Mouse (Mus musculus): Measurements from ENCODE around the gene Glis1.
"Not testable (repeated sequence)": the region's sequence is repeated elsewhere in the genome, so short reads cannot be mapped to it uniquely, and the experiment has no call there.

Glis1 gene

DNA sequence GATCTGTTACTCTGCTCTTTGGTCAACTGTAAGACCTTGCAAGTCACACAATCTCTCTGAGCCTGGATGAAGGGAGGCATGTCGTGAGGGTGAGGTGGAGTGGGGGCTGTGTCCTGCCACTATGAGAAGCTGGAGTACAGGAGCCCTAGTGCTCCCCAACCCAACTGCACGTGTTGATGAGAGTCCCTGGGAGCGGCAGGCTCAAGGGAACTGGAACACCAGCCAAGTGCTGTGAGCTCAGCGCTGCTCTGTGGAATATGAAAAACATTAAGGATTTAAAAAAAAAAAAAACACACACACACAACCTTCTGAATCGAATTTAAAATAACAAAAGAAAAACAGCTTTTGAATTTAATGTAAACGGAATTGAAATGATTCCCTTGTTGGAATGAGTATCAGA is 141.4 kb downstream of the Glis1 start:
- no peak for DNase-seq (ENCODE audit: extremely low read depth, low read depth, low spot score)

DNA sequence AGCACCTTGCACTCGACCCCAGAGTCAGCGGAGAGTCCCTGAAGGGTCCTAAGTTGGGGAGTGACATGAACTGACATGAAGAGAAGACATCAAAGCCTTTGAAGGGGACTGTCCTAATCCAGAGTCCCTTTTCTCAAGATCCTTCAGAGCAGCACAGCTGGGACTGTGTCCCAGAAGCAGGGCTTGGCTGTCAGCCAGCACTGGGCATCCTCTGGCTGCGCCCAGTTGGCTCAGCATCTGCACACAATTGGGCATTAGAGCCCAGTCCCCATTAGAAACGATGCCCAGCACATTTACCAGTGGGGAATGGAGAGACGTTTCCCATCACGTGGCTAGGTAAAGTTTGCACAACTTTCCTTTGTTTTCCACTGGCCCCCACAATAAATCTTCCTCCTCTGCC is 142.4 kb downstream of the Glis1 start:
- DNase-seq (ENCODE audit: extremely low read depth, low read depth, low spot score) = no peak

DNA sequence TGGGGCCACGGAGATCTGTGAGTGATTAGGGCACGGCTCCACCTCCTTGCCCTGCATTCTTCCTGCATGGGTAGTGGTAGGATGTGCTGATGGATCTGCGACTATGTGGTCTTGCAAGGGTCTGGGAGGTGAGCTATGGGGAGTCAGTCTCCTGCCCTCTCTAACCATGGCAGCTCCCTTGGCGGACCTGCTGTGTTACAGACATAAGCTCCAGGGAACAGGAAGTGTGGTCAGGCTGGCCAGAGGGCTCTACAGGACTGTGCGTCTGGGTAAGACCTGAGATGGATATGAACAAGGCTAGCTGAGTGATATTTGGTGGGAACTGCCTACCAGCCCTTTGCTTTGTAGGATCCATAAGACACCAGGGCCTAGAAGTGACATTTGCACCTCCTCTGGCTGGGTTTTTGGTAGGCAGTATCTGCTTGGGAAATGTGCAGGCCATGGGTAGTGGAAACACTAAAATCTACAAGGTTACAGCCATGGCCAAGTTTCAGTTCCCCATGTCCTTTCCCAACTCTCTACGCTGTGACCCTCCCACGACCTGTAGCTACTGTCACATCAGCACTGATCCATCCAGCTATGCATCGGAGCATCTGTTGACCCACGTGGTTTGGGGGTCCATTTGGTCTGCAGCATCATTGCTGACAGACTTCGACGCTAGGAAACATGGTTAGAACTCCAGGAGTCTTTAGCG is 142.9 kb downstream of the Glis1 start:
- no peak for DNase-seq (ENCODE audit: extremely low read depth, low read depth, low spot score)

DNA sequence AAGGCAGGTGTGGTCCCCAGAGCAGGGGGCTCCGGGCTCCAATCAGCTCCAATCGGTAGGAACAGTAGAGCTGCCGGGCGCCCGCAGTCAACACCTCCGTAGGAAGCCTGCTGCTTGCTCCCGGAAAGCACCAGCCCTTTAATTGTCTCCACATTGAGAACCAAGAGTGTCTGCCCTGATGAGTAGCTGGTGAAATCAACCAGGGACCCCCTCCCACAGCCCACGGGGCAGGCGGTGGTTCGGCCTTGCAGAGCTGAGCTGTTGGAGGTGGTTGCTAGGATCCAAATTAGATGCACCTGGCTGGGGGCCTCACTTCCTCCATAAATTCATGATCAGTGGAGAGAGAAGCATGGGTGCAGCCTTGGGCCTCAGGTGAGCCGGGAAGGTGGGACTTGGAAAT is 146.5 kb downstream of the Glis1 start:
- no peak for DNase-seq (ENCODE audit: extremely low read depth, low read depth, low spot score)

GRCm38 (mm10) chr4:107586391-107586790 is 152.0 kb downstream of the Glis1 start:
- no peak for DNase-seq (ENCODE audit: extremely low read depth, low read depth, low spot score)

- DNase-seq (ENCODE audit: extremely low read depth, low read depth, low spot score) = no peak
Observed at GRCm38 (mm10) chr4:107588637-107589036, 154.2 kb downstream of the Glis1 start.

DNA sequence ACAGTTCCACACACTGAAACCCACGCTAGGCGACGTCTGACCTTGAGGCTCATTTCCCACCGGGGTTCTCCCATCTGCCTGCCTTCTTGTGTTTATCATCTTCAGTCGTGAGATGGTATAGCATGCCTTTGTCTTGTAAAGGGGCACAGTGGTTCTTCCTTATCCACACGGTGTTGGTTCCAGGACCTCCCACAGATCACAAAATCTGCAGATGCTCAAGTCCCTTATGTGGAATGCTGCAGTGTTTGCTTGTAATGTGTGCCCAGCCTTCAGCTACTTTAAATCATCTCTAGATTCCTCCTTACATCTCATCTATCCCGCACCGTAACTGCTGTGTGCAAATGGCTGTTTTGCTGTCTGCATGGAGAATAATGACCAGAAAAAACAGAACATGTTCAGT is 154.7 kb downstream of the Glis1 start:
- no peak for DNase-seq (ENCODE audit: extremely low read depth, low read depth, low spot score)

GRCm38 (mm10) chr4:107590805-107591534 is 156.6 kb downstream of the Glis1 start:
- DNase-seq (ENCODE audit: extremely low read depth, low read depth, low spot score) = peak; percentile 61

DNA sequence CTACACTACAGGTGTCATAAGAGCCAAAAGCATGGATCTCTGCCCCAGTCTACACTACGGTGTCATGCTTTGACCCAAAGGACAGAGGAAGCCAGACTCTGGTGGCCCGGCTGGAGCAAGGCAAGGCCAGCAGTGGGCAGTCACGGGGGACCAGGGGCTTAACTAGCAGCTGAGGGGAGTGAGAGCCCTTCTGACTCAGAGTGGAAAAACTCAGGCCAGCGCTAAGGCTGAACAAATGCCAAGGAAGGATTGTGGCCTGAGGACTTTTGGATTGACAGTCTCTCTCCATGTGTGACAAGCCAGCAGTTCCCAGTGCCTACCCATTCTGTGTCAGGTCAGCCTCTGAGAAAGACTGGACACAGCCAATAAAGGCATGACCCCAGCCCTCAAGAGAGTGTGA is 159.0 kb downstream of the Glis1 start:
- DNase-seq (ENCODE audit: extremely low read depth, low read depth, low spot score) = no peak

GRCm38 (mm10) chr4:107597226-107597897 is 163.0 kb downstream of the Glis1 start:
- no peak for DNase-seq (ENCODE audit: extremely low read depth, low read depth, low spot score)

GRCm38 (mm10) chr4:107597898-107598580 is 163.6 kb downstream of the Glis1 start:
- DNase-seq (ENCODE audit: extremely low read depth, low read depth, low spot score) = no peak

DNA sequence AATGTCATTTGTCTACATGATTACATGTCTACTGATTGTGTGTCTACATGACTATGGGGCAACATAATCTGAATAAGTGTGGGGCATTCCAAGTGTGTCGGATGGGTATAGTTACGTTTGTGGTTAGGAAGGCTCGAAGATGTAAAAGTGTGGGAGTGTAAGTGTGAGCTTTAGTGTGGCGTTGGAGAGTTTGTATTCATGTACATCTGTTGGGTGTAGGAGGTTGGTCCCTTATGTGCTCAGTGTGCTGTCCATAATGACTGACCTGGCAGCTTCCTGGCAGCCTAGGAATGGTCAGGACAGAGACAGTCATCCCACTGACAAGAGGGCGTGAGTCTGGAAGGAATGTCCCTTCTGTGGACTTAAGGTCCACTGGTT is 164.2 kb downstream of the Glis1 start:
- not testable (repeated sequence) for DNase-seq (ENCODE audit: extremely low read depth, low read depth, low spot score)

- DNase-seq (ENCODE audit: extremely low read depth, low read depth, low spot score) = no peak
Observed at GRCm38 (mm10) chr4:107602284-107602683, 167.9 kb downstream of the Glis1 start.

DNA sequence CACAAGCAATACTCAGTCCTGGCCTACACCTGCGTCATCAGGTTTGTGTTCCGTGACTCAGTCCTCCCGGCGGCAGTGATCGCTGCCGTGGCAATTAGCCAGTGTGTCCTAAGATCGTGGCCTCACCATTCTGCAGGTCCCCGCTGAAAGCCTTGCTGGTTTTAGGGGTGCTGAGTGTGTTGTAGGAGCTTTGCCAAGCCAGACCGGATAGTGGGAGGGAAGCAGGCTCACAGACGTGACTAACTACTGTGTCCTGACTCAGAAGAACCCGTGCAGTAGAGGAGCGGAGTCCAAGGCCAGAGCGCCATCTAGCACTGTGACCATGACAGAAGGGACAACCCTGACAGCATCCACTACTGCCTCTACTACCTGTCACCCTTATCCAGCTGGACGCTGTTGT is 168.4 kb downstream of the Glis1 start:
- no peak for DNase-seq (ENCODE audit: extremely low read depth, low read depth, low spot score)

DNA sequence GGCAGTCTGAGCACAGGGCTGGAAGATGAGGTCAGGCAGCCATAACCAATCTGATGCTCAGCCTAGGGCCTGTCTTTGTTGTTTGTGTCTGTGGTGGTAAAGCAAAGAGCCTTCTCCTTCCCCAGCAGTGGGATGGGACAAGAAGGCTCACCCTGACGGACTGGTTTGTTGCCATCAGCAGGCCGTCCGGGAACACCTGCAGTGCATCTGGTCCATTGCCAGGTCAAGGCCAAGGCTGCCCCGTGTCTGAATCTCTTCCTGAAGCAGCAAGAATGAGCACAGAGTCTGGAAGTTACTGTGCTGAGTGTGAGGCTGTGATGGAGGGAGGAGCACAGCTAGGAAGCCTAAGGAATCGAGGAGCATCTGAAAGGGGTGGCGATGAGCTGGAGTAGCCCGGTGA is 168.8 kb downstream of the Glis1 start:
- DNase-seq (ENCODE audit: extremely low read depth, low read depth, low spot score) = no peak

DNA sequence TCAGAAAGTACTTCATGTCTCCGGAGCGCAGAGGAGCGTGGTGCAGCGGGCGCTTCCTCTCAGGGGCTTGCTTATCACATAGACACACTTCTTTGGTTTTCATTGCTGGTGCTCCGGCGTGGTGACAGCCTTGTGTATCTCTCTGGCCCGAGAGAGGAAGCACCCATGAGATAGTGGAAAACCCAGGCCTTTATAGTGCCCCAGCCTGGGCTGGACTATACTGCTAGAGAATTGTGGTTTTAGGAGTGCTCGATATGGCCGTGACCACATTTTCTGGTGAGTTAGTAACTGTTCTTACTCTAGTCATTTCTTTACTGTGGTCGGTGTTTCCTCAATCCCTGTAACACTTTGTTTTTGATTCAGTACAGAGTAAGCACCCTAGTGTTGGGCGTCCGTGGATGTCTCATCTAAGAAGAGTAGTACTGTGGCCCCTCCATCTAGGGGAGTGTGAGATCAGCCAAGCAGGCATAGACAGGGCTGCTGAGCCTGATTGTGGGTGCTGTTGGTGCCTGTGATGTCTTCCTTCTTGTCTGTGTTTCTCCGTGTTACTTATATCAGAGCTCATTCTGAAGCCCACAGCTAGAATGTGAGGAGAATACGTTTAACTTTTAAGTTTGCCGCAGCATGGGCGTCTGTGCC is 171.7 kb downstream of the Glis1 start:
- no peak for DNase-seq (ENCODE audit: extremely low read depth, low read depth, low spot score)

GRCm38 (mm10) chr4:107609775-107610174 is 175.4 kb downstream of the Glis1 start:
- no peak for DNase-seq (ENCODE audit: extremely low read depth, low read depth, low spot score)

- no peak for DNase-seq (ENCODE audit: extremely low read depth, low read depth, low spot score)
Observed at GRCm38 (mm10) chr4:107611888-107612650, 177.7 kb downstream of the Glis1 start.

DNA sequence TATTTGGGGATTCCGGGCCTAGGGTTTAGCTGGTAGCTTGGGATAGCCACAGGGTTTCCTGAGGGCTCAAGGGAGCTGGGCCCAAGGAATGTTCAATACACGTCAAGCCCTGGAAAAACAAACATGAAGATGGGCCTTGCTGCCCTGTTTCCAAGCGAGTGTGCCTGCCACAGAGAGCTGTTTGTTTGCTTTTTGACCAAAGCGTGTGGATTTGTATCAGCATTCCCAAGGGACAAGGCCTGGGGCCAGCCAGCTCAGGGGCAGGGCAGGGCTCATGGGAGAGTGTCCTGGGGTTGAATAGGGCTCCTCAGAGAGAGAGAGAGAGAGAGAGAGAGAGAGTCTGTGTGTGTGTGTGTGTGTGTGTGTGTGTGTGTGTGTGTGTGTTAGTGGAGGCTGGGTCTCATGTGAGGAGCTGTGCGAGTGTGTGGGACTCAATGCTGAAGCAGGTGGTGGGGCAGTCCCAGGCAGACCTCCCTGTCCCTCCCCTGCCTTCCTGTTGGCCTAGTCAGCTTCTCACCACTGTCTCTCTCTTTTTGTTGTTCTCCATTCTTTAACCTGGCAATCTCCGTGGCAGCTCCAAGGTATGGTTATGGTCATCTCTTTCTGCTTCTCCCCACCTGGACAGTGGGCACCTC is 183.3 kb downstream of the Glis1 start:
- no peak for DNase-seq (ENCODE audit: extremely low read depth, low read depth, low spot score)

DNA sequence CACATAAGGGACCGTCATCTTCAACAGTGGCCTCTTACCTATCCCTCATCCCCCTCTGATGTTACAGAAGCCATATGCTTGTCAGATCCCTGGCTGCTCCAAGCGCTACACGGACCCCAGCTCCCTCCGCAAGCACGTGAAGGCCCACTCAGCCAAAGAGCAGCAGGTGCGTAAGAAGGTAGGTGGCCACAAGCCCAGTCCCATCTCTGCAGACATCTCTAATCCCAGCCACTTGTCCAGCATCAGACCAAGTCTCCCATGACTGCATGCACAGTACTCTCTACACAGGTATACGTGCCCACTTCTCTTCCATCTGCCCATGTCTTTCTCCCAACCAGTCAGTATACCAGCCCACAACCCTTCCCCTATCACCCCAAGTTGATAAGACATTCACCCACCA is 185.1 kb downstream of the Glis1 start:
- DNase-seq (ENCODE audit: extremely low read depth, low read depth, low spot score) = no peak
